Mouse (Mus musculus) mouse embryonic stem cell (cell line): Measurements from ENCODE around the gene Hs3st2.
"Not testable (repeated sequence)": the region's sequence is repeated elsewhere in the genome, so short reads cannot be mapped to it uniquely, and the experiment has no call there.

Source experiments
- in situ Hi-C, 2 experiments: fragments of 300-500 bp; cut with MboI; formaldehyde crosslinking; loops; 1 replicate in 1 of 2; 3 replicates in 1 of 2; pipeline ENCODE4 v1.14.3; 2019 to 2020; ENCODE audit warnings: low sequenced_read_pairs in 2 of 2, low pct_unique_long_range_greater_than_20kb in 1 of 2, mixed read lengths in 1 of 2; ENCODE audit not compliant: unreplicated experiment in 1 of 2

The Hs3st2 gene

DNA sequence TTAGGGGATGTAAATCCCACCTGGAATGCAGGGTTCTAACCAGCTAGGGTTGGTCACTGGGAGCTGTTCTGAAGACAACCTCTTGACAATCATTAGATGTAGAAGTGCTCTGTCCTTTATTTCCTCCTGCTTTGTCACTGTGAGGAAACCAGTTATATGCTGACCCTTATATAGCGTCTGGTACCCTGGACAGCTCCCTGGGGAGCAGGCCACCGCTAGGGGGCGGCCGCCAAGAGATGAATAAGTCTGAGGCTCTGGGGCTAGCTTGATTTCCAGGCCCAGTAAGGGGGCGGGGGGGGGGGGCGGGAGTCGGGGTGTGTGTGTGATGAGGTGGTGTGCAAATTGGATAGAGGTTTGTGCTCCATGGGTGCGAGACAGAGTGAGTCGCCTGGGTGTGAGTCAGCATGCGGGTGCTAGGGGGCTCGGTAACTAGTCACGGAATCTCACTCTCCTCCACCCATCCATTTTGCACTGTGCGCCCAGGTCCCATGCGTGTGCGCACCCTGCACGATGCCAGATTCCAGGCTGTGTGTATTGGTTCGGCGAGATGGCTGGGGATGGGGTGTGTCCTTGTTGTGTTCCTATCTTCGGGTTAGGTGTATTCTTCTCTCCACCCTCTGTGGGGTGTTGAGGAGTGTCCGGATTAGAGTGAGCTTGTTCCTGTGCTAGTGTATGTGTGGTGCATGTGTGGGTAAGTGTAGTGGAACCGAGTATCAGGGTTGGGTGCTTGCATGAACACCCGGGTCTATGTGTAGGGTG, at the start of gene Hs3st2:
Hs3st2 (plus strand) TSS at position 635 of the 759 bp plus-strand sequence.
- in situ Hi-C loops, result no loop called here

DNA sequence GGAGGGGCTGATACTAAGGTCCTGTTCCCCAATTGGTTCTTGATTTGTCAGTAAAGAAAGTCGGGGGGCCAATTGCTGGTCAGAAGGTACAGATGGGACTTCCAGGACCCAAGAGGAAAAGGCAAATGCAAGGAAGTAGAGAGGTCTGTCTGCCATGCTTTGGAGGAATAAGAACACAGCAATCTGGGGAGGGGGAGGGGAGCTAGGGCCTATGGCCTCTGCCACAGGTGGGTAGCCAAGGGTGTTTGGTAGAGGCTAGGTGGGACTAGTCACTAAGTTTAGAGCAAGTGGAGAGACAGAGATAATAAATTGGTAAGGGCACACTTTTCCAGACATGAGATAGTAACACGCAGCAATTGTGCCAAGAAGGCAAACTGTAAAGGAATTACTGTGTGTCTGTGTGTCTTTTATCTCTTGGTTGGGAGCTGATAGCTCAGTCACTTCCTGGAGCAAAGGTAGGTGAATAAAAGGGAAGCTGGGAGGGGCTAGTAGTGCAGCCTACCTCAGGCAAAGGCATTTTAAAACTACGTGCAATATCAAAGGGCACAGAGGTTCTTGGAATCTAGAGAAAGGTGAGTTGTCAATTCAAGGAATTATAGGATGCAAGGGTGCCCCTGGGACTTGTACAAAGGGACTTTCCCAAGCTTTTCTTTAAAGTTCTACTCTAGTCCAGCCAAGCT, 43.2 kb upstream of the Hs3st2 start:
- in situ Hi-C loops, result no loop called here

DNA sequence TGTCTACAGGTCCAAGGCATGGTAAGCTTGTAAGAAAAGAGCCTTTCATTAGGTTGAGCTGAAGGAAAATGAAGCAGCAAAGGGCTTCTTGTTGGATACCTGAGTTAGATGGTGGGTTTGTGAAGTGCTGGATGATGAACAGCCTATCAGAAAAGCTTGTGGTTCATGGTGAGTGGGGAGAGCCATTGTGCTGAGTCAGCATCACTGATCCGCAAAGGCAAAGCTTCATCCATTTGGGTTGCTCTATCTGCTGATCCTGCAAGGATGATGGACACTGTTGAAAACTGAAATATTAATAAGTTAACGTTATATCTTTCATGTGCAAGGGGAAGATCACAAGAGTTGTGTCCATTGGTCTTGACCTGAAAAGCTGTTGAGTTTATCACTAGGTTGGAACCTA, 40.0 kb upstream of the Hs3st2 start:
- in situ Hi-C loops, result no loop called here

DNA sequence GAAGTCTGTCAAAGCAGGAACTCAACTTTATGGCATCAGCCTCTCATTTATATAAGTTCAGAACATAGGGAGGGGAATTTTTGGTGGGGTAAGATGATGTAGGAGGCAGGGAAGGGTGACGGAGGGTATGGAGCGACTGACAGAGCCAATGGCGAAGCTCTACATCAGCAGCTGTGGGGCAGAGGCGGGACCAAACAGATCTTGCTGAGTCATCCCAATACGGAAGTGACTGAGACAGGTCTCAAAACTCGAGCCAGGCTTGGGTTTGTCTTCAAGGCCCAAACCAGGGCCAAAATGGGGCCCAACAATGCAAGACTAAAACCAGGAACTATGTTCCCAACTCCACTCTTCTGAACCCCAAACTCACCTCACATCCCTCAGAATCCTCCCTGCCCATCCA, 30.2 kb upstream of the Hs3st2 start:
- in situ Hi-C loops, result not testable (repeated sequence)

DNA sequence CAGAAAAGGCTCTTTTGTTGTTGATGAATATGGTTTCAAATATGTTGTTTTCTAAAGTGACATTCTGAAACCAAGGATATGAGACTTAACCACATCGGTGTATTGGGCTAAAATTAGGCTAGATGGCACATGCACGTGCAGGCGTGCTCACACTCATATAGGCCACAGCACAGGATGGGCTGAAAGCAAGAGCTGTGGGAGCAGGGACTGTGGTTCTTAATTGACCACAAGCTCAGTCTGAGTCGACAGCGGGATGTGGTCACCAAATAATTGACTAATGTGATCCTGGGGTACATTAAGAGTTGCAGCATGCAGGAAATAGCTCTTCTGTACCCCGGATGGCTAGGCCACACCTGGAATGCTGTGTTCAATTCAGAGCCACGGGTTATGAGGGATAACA, 26.1 kb upstream of the Hs3st2 start:
- in situ Hi-C loops, result no loop called here

DNA sequence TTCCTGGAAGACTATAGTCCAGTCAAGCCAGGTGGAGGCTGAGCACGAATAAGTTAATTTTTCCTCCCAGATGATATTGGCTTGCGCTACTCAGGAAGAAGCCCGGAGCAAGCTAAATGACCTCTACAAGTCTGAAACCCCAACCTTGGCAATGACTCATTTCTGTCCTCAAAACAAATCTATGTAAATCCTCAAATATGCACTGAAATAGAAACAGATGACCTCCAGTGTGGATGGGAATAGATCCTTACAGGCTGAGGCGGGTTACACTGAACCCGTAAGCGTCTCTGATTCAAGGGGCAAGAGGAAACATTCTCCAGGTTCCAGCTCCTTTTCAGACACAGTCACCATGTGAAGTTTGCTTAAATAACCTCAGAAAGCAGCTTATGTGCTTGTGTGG, 24.5 kb upstream of the Hs3st2 start:
- in situ Hi-C loops, result no loop called here

DNA sequence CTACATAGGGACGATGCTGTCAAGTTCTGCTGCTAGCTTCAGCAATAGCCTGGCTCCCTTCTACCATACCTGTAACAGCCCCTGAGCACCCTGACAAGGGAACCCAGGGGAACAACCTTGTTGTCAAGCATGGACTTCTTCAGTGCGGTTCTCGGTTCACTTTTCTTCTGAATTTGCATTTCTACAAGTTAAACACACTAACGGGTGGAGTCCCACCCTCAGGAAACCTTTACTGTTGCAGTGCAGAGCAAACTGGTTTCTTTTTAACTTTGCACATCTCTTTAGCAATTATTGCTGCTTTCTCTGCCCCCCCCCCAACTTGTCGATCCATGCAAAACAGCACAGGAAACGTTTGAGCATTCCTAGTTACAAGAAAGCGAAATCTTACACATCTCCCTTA, 19.7 kb upstream of the Hs3st2 start:
- in situ Hi-C loops, result no loop called here

DNA sequence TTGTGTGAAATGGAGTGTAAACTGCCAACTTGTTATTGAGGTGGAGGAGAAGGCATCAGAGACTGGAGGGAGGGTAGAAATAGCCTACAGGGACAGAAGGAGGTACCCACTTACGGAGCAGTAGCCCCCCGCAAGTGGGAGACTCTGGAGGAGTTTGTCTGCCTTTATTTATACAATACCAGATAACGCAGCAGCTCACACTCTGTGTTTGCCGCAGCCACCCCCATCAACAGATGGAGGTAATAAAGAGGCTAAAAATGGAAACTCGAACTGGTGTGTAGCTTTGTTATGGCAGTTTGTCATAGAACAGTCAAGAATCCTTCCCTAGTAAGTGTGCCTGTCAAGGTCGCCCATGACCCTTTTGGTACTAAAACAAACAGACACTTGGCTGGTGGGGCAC, 16.2 kb upstream of the Hs3st2 start:
- in situ Hi-C loops, result no loop called here

DNA sequence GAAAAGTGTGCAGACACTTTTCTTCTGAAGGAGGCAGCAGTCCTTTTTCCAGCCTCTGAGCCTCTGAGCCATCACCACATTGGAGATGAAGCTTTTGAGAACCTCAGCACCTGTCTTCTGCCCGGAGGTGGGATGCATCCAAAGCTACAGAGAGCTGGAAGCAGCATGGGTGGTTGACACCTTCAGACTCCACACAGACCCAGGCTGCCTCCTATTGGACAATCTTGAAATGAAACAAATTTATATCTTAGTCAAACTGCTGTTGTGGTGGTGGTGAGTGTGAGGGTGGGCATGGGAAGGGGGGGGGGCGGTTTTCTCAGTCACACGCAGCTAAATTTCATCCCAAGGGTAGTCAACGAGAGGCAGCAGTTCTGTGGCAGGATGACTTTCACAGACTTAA, 12.7 kb upstream of the Hs3st2 start:
- in situ Hi-C loops, result no loop called here

DNA sequence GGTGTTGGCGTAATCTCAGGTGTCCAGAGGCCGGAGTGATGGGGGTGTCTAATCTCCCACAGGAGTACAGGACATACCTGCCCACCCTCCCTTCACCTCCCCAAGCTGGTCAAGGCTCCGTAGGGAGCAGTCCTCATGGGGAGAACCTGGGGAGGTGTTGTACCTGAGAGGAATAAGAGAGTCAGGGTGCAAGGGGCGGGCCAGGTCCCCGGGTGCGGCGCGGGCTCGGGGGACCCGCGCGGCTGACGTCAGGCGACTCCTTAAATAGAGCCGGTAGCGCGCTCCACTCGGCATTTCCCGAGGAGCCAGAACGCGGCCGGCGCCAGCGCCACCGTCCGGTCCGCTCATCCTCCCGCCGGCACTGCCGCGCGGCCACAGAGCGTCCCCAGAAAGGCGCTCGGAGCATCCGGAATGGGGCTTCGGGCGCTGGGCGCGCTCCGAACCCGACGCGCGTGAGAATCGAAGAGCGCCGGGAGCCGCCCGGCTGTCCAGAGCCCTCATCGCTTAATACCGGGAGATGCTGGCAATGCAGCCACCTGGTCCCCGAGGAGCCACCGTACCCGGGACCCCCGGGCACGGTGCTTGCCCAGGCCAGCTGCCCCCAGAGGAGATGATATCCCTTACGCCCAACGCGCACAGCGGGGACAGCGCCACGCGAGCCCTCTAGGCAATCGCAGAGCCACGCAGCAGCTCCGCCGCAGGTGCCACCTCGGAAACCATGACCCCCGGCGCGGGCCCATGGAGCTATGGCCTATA, 503 bp downstream of the Hs3st2 start:
- in situ Hi-C loops, result no loop called here

DNA sequence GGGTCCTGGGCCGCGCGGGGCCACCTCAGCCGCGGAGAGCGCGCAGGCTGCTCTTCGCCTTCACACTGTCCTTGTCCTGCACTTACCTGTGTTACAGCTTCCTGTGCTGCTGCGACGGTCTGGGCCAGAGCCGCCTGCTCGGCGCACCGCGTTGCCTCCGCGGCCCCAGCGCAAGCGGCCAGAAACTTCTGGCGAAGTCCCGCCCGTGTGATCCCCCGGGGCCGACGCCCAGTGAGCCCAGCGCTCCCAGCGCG, 1.0 kb downstream of the Hs3st2 start:
- in situ Hi-C loops, result no loop called here

DNA sequence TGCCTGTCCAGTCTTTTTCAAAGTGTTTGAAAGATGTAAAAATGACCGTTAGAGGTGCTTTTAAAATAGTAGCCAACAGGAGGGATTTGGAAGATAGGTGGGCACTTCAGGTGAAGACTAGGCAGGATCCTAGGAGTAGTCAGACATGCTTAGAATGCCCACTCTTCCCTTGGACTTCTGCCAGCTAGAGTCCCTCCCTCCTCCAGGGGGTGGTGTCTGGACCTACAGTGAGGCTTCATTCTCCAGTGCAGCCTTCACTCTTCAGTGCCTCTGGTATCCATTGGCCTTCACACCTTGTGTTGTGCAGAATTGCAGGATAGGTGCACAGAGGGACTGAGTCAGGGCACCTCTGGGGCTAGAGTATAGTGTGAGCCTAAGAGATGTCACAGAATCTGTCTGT, 2.2 kb downstream of the Hs3st2 start:
- in situ Hi-C loops, result no loop called here

DNA sequence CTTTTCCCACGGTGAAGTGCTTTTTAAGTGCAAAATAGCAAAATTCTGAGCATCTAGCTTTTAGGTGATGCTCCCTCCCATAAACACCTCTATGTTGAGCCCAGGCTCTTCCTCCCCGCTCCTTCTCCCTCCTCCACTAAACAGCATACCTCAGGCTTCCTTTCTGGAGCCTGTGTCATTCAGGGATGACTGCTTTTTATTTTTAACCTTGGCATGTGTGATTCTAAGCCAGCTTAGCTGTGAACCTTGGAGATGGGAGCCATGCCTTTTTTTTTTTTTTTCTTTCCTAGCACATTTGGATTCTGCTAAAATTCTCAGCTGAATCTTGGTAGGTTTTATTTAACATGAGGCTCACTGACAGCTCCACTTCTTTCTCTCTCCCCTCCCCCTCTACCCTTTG, 3.2 kb downstream of the Hs3st2 start:
- in situ Hi-C loops, result no loop called here

DNA sequence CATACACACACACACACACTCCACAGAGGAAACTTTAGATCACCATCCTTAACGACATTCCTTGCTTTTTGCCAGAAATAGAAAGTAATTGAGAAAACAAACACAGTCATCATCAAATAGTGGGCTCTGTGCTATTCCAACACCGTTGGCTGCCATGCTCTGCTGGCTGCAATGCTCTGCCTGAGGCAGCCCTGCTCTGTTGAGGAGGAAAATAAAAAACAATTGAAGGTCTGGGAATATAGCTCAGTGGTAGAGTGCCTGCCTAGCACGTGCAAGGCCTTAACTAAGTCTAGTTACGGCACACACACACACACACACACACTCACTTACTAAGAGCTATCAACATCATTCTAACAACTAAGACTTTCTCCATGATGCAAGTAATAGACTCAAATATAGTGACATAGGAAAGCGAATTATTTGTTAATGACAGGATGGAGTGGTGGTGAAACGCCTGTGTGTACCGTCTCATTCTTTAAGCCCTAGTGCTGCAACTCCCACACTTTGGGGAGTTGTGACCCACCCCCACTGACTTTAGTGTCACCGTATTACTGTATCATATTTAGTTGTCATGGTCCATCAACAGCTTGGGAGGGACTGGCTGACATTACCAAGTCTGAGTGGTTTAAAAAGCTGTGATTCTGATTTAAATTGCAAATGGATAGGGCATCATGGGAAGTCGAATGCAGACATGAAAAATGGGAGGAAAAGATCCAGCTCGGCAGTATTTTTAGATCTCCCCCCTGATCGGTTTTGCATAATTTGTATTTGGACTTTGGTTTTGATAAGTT, 19.3 kb downstream of the Hs3st2 start:
- in situ Hi-C loops, result no loop called here

DNA sequence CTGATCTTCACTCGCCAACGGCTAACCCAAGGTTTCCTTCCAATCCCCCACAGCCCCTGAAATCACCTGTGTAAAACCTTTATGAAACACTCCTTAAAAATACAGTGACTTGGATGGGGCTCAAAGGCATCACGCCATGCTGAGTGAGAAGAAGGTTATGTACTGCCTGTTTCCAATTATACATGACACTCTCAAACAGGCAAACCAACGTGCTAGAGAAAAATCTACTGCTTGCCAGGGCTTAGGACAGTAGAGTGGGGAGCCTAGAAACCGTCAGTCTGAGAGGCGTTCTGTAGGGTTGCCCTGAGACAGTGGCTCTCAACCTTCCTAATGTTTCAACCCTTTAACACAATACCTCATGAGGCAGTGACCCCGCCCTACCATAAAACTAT, 19.8 kb downstream of the Hs3st2 start:
- in situ Hi-C loops, result no loop called here

DNA sequence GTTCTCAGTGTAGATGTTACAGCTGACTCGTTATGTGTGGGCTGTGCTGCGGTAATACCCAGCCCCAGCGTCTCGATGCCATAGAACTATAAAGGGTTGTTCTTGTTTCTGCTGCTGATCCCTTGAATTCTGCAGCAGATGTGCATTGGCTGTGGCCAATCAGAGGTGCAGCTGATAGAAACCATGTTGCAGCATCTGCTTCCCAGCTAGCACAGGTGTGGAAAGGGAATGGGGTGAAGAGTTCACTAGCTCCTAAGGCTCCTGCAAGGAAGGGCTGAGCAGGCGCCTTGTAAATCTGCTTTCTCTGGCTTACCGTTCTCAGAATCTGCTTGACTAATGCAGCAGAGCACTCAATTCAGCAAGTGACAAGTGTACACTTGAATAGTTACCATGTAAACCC, 45.2 kb downstream of the Hs3st2 start:
- in situ Hi-C loops, result no loop called here

DNA sequence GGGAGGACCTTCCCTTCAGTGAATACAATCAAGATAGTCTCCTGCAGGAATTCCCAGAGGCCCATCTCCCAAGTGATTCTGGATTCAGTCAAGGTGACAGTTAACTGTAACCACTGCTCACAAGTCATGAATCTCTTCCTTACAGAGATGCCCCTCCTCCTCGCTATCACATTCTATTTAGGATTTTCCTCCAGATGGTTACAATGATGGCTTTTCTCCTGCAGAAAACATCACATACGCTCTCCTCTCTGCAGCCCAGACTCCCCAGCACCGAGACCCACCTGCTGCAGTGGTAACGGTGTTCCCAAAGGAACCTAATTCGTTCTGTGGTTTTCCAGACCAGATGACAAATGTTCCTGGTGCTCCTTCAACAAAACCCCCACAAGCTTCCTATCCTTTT, 49.5 kb downstream of the Hs3st2 start:
- in situ Hi-C loops, result no loop called here

DNA sequence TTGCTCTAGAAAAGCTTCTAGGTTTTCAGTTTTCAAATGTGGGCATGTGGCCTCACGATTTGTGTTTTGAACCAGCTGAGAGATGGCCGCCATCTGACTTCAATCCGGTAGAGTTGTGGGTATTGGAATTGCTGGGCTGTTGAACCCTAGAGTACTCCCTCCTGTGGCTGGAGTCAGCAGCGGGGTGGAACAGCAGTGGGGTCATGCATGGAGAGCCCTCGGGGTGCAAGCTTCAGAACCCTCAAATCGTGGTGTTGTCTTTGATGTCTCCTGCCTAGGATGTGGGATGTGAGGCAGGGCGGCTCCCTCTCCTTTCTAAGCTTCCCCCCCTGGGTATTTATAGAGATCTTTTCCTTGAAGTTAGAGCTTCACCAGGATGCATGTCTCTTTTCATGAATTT, 52.7 kb downstream of the Hs3st2 start:
- in situ Hi-C loops, result no loop called here

DNA sequence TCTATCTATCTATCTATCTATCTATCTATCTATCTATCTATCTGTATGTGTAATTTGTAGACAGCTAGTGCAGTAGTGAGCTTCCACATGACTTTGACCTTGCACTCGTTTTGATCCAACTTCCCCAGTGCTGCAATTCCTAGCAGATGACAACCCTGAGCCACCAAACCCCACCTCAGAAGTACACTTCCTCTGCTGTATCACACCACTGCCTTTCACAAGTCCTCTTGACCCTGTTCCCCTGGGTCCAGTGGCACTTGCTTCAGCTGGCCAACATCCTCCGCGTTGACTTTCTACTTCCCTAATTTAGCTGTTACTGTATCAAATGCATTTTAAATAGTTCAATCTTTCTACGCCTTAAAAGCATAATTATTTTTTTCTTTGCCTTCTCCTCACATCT, 54.6 kb downstream of the Hs3st2 start:
- in situ Hi-C loops, result no loop called here
